Mouse (Mus musculus) spleen, postnatal 10 days (tissue): ENCODE results near the gene Gda.

Experiments used
- DNase-seq, 2 experiments: peaks; one replicate each; pipeline ENCODE4 v3.0.0; 2021 to 2022; ENCODE audit warnings: low spot score in 2 of 2

Gene Gda

DNA sequence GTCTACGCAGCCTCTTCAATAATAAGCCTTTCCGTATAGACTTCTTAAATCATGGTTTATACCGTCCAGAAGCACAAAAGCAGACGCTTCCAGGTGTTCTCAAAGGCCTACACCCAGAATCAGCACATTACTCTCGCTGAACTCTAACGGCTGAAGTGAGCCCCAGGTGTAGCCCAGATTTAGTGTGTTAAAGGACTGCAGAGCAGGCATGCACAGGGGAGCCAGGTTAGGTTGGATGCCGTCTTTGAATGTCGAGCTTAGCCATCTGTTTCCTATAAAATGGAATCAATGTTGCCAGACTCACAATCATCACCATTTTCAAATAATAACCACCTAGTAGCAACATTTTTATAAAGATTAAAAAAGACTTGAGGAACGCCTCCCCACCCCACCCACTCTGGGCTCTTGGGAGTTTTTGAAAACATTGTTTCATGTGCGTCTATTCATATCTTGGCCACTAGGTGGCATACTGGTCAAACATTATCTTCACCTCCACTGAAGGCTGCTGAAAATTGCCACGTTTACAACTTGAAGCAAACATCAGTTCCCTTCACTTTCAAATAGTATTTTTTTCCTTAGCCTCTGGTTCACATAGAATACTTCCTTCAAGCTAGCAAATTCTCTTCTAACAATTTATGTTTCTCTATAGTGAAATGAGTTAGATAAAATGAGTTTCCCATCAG lies 100.0 kb downstream of the Gda start:
- DNase-seq, result peak in 1 of 2 experiments; percentile 63

DNA sequence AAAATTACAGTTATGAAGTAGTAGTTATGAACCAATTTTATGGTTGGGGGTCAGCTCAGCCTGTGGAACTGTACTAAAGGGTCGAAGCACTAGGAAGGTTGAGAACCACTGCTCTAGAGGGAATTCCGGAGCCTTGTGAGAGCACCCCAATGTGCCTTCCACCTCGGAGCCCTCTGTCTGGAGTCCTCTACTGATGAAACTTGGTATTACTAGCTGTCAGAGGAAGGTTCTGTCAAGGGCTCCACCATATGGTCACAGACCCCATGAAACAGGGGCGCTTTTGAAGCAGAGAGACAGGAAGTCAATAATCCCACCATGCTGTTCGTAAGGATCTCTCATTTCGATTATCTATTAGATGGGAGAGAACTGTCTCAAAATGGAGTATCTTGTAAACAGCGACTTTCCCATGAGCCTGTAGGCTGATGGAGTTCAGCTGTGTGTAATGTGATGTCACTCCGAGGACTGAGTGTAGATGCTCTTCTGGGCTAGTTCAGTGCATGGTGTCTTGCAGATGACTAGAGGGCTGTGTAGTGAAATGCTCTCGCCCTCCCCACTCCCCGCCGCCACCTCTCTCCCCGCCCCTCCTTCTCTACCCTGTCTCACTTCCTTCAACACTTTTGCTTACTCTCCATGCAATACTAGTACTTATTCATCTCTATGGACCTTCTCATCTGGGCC lies 100.7 kb downstream of the Gda start:
- no peak for DNase-seq

DNA sequence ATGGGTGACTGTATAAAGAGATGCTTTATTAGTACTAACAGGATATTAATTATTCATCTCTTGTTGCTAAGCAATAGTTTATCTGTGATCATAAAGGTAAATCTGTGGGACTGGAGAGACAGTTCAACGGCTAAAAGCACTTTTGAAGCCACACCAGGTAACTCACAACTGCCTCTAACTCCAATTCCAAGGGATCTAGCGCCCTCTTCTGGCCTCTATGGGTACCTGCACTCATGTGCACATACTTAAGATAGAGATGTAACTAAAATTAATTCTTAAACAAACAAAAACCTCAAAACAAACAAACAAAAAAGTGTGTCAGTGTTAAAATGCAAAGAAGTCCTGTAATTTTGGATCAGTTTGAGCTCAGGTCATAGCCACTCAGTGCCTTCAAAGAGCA lies 101.9 kb downstream of the Gda start:
- no peak for DNase-seq

DNA sequence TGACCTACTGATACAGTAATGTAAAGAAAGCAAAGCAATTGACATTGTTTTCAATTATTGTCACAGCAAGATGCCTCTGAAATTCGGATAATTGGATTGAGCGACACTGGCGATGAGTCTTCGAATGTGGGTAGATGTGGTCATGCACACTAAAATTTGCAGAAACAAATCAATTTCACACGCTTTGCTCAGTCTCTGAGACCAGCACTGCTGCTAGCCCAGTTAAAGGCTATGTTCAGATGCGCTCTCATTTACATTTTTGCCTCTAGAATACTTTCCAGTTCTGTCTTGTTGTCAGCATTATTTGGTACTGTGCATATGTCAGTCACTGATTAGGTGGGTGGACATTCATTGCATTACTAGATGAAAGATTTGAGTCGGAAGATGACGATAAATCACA lies 102.5 kb downstream of the Gda start:
- no peak for DNase-seq

DNA sequence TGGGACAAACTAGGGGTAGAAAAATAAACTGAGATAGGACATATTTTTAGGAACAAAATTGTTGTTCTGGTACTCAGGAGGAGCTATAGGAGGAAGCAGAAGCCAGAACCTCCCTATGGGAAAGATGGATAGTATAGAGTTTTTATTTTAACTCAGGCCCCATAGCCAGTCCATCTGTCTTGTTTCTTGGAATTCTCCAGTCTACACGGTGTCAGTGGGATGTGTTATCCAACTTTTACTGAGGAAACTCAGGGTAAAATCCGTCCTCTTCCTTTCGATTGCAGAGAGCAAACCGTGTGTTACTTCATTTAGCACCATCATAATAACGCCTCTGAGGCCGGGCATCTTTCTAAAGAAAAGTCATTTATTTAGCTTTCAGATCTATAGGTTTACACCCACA lies 104.1 kb downstream of the Gda start:
- no peak for DNase-seq

DNA sequence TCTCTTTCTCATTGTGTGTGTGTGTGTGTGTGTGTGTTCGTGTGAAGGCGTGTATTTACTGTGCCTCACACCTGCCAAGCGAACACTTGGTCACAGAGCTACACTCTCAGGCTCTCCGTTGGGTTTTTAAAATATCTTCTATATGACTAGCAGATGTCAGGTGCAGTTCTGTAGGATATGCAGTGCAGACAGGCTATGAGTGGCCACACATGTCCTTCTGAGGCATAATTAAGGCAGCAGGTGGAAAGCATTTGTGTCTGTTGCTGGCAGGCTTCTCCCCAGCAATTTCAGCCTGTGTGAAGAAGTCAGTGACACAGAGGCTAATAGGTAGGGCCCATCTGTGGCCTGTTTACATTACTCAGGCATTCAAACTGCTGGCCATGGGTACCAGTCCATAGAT lies 104.7 kb downstream of the Gda start:
- no peak for DNase-seq

DNA sequence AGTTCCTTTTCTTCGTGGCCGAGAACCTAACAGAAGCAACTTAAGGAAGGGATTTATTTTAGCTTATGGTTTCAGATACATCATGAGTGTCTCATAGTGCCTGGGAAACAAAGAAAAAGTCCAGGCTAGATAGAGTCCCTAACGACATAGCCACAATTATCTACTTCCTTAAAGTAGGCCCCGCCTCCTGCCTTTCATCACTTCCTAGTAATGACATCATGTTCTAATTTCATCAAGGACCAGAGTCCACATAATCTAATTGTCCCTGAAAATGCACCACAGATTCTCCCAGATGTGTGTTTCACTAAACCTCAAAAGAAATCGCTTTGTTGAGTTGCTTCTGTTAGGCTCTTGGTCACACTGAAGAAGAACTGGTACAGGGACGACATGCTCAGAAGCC lies 115.5 kb downstream of the Gda start:
- DNase-seq, result no peak

DNA sequence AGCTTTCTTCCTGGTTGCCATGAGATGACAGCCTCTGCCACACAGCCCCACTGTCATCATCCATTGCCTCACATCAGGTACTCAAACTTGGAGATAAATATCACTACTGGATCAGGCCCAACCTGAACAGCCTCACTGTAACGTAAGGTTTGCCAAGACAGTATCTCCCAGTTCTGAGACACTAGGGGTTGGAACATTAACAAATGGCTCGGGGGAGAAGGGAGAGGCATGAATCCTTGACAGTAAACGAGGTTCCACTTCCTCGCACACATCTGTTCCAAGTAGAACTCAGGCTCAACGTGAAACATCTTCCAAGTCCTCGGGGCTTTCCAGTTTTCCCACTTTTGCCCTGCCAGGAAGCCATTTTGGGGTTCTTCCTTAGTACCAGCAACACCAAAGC lies 123.6 kb downstream of the Gda start:
- no peak for DNase-seq

DNA sequence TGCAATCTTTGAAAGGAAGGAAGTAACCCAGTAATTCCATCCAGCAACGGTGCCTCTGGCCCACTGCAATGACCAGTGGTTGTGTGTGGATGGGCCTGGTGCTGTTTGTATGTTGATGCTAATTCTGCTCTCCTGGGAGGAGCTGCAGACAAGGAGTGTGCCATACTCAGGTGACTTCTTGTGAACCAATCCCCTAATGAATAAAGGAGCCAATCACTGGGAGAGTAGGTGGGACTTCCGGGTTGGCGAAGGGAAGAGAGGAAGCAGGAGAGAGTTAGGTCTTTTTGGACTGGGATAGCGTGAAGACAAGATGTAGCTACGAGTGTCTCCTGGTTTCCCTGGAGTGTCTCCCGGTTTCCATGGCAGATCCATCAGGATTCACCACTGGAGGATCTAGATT lies 126.6 kb downstream of the Gda start:
- no peak for DNase-seq
